Mouse (Mus musculus): ENCODE data around the gene Msln.

GRCm38 (mm10) chr17:25748238-25748637, 5.9 kb downstream of the Msln start:
- TF ChIP-seq CTCF (IDR thresholded peaks at IDR 0.05; ENCODE audit: insufficient read depth, low read length) (no peak), POLR2A (IDR thresholded peaks at IDR 0.05; ENCODE audit: borderline replicate concordance, extremely low read depth, low read depth, low read length) (no peak)
